Mouse (Mus musculus) midbrain, embryonic 10.5 days (tissue): ENCODE data around the gene Efs. TPM values are rescaled to one million over a fixed set of nuclear protein-coding genes. Genes with fewer than 3 reads are reported as not detected.
A peak's percentile ranks its signal among the peaks of the same experiment; 100 is the strongest.

ENCODE experiments used
- DNase-seq: peaks from one replicate; pipeline ENCODE4 v3.0.0-alpha.2; 2017; ENCODE audit warnings: low spot score
- H3K27ac ChIP-seq: fragments of 300-500 bp; sonication (generic); replicated peaks from 2 replicates; pipeline ENCODE4 v1.5.1; 2016; ENCODE audit warnings: mild to moderate bottlenecking
- H3K27me3 ChIP-seq: fragments of 300-500 bp; sonication (generic); 2 replicates; pipeline ENCODE4 v1.6.1; 2016; ENCODE audit warnings: low read depth, mild to moderate bottlenecking; ENCODE audit not compliant: poor library complexity, severe bottlenecking
- H3K36me3 ChIP-seq: fragments of 300-500 bp; sonication (generic); 2 replicates; pipeline ENCODE4 v1.6.1; 2016; ENCODE audit warnings: mild to moderate bottlenecking, moderate library complexity
- H3K4me1 ChIP-seq: fragments of 300-500 bp; sonication (generic); 2 replicates; pipeline ENCODE4 v1.6.1; 2016
- H3K4me3 ChIP-seq: fragments of 300-500 bp; sonication (generic); 2 replicates; pipeline ENCODE4 v1.5.1; 2016; ENCODE audit warnings: mild to moderate bottlenecking, moderate library complexity
- H3K9me3 ChIP-seq: fragments of 300-500 bp; sonication (generic); replicated peaks from 2 replicates; pipeline ENCODE4 v1.6.1; 2016; ENCODE audit warnings: mild to moderate bottlenecking
- WGBS: fragments of 180-500 bp; shearing (Covaris S2); methylation state at CpG from one replicate; pipeline ENCODE4 v1.1.7; 2016; 5-methylcytosine and 5-hydroxymethylcytosine counted together
- microRNA counts: library from miRNA; unstranded; fragments of <30 nt; microRNA quantifications from one replicate; lab custom pipeline; 2017
- microRNA-seq: library from miRNA; unstranded; fragments of <30 nt; microRNA quantifications from one replicate; pipeline ENCODE4, GENCODE M21; 2017
- polyA plus RNA-seq: library from polyadenylated mRNA; unstranded; fragments of >200 nt; fragmentation: Nextera tagmentation; extraction: Ambion mirVana; gene quantifications from 2 replicates; pipeline ENCODE4 v1.2.1, GENCODE M21; 2016

Gene Efs
- polyA plus RNA-seq, 1 experiment from 2014 or later: 42.8 TPM

DNA sequence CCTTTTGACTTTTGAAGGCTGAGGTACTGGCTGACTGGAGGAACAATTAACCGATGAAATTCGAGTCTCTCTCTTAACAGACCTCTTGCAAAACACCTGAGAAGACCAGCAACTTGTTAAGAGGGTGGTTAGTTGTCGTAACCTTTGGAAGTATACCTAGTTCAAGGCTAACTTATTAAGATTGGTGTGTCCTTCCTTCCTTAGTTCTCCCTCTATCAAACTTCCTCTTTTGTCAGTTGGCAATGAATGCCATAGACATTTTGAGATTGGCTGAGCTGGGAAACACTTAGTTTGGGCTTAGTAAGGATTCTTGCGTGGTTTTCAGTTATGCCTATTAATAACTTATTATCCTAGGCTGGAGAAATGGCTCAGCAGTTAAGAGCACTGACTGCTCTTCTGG, 57.9 kb downstream of the Efs start:
- DNase-seq: no peak
- Histone ChIP-seq H3K36me3 (no peaks in the 10 kb centered on the region), H3K9me3 (no peaks in the 10 kb centered on the region), H3K27ac (no peak overlapping the region), H3K27me3 (no peaks in the 10 kb centered on the region), H3K4me3 (no peak overlapping the region), H3K4me1 (peaks cover 11% of the 10 kb centered on the region)
- 86% methylated on average over 4 of the region's 4 CpGs for WGBS

DNA sequence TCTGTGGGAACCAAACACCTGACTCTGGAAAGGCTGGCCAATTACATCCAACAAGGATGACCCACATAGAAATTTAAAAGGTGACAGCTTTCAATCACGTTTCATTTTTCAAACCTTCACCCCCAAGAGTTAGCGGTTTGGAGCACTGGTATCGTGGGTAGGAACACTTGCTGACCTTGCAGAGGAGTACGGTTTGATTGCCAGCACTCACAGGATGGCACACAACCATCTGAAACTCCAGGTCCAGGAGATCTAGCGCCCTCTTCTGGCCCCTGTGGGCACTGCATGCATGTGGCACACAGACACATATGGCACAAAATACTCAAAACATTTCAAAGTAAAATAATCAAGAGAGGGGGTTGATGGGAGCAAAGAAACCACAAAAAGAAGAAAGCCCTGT, 59.0 kb downstream of the Efs start:
- Histone ChIP-seq H3K9me3 (no peaks in the 10 kb centered on the region), H3K27me3 (no peaks in the 10 kb centered on the region), H3K36me3 (no peaks in the 10 kb centered on the region), H3K27ac (no peak overlapping the region), H3K4me1 (peaks cover 21% of the 10 kb centered on the region), H3K4me3 (no peak overlapping the region)
- DNase-seq: peak; percentile 26
- WGBS: 55% methylated on average over 5 of the region's 5 CpGs

MicroRNA genes within 50 kb of the gene (microRNA counts, 519-probe panel; counts per million panel counts)
- microRNA mmu-miR-208a (lab: Ali Mortazavi, UCI) (not detected), microRNA mmu-miR-208b (lab: Ali Mortazavi, UCI) (not detected)

Small RNAs within 50 kb of the gene (microRNA-seq; reads per million reads assigned to microRNA genes)
- 9.0 reads per million, percentile 20 among the genes with 10 or more reads in this experiment for gene Mir208a
- 40.7 reads per million, percentile 39 among the genes with 10 or more reads in this experiment for gene Mir208b

Other genes with a start within 250 kb of the Efs start
- gene 1700123O20Rik, start 239.9 kb downstream of the Efs start, polyA plus RNA-seq: 106 and 111 TPM in 2 replicates
- 128 and 145 TPM in 2 replicates for gene Acin1, start 239.2 kb downstream of the Efs start, polyA plus RNA-seq
- gene Gm29776, start 227.3 kb downstream of the Efs start, polyA plus RNA-seq: 0.15 TPM in 1 of 2 replicates, not detected in the other
- 0.09 and 0.11 TPM in 2 replicates for gene Cebpe, start 214.0 kb downstream of the Efs start, polyA plus RNA-seq
- 1.8 and 2.4 TPM in 2 replicates for gene Slc7a8, start 144.2 kb downstream of the Efs start, polyA plus RNA-seq
- not detected in 2 replicates for gene Rnf212b, start 112.0 kb downstream of the Efs start, polyA plus RNA-seq
- 25.7 and 26.8 TPM in 2 replicates for gene Homez, start 55.2 kb downstream of the Efs start, polyA plus RNA-seq
- gene Ppp1r3e, start 48.6 kb downstream of the Efs start, polyA plus RNA-seq: 0.31 and 0.81 TPM in 2 replicates
- gene Bcl2l2, start 42.7 kb downstream of the Efs start, polyA plus RNA-seq: 2.7 and 3.4 TPM in 2 replicates
- not detected in 2 replicates for gene Gm20521, start 42.7 kb downstream of the Efs start, polyA plus RNA-seq
- 165 and 175 TPM in 2 replicates for gene Pabpn1, start 33.6 kb downstream of the Efs start, polyA plus RNA-seq
- 42.0 and 52.0 TPM in 2 replicates for gene Slc22a17, start 13.0 kb downstream of the Efs start, polyA plus RNA-seq
- not detected in 2 replicates for gene Il25, start 6.6 kb upstream of the Efs start, polyA plus RNA-seq
- 0.17 and 0.31 TPM in 2 replicates for gene Cmtm5, start 10.1 kb upstream of the Efs start, polyA plus RNA-seq
- gene Myh6, start 40.8 kb upstream of the Efs start, polyA plus RNA-seq: 0.40 and 0.68 TPM in 2 replicates
- not detected in 2 replicates for gene Gm17428, start 50.8 kb upstream of the Efs start, polyA plus RNA-seq
- 0.70 and 0.96 TPM in 2 replicates for gene Myh7, start 68.5 kb upstream of the Efs start, polyA plus RNA-seq
- 89.3 and 91.6 TPM in 2 replicates for gene Ngdn, start 89.3 kb upstream of the Efs start, polyA plus RNA-seq
- 7.6 and 12.5 TPM in 2 replicates for gene Zfhx2, start 166.2 kb upstream of the Efs start, polyA plus RNA-seq
- 28.1 and 30.8 TPM in 2 replicates for gene Thtpa, start 168.7 kb upstream of the Efs start, polyA plus RNA-seq
- 12.7 and 15.0 TPM in 2 replicates for gene Ap1g2, start 180.5 kb upstream of the Efs start, polyA plus RNA-seq
- 0.53 and 1.2 TPM in 2 replicates for gene Jph4, start 190.8 kb upstream of the Efs start, polyA plus RNA-seq